Mouse (Mus musculus) kidney, adult 2 months (tissue): Measurements from ENCODE around the gene Fam214b. TPM values are rescaled to one million over a fixed set of nuclear protein-coding genes. Genes with fewer than 3 reads are reported as not detected.
"Not testable (repeated sequence)": the region's sequence is repeated elsewhere in the genome, so short reads cannot be mapped to it uniquely, and the experiment has no call there.

Source experiments
- DNase-seq: peaks from one replicate; pipeline ENCODE4 v3.0.0; 2021
- H3K27ac ChIP-seq: fragments of 200-500 bp; 2 replicates; pipeline ENCODE4 v1.5.1; 2012; ENCODE audit warnings: low read depth, low read length, control low read depth, inconsistent platforms; ENCODE audit not compliant: insufficient read depth
- H3K27me3 ChIP-seq: fragments of 200-500 bp; replicated peaks from 2 replicates; pipeline ENCODE4 v1.6.1; 2012; ENCODE audit warnings: mild to moderate bottlenecking, moderate library complexity, low read length, inconsistent platforms; ENCODE audit not compliant: control insufficient read depth, insufficient read depth
- H3K36me3 ChIP-seq: fragments of 200-500 bp; 2 replicates; pipeline ENCODE4 v1.6.1; 2012; ENCODE audit warnings: mild to moderate bottlenecking, moderate library complexity, low read length, inconsistent platforms; ENCODE audit not compliant: control insufficient read depth, insufficient read depth
- H3K4me1 ChIP-seq: fragments of 200-500 bp; 2 replicates; pipeline ENCODE4 v1.6.1; 2011; ENCODE audit warnings: low read length; ENCODE audit not compliant: control insufficient read depth, insufficient read depth
- H3K4me3 ChIP-seq: fragments of 200-500 bp; 2 replicates; pipeline ENCODE4 v1.5.1; 2011; ENCODE audit warnings: mild to moderate bottlenecking, low read depth, low read length, control low read depth; ENCODE audit not compliant: insufficient read depth
- CTCF ChIP-seq: fragments of 200-500 bp; conservative IDR thresholded peaks from 2 replicates; pipeline ENCODE4 v1.5.1; 2011; ENCODE audit warnings: low read depth, mild to moderate bottlenecking, control low read depth, low read length, moderate library complexity, mixed read lengths; ENCODE audit not compliant: insufficient read depth, insufficient read length
- POLR2A ChIP-seq: fragments of 200-500 bp; IDR thresholded peaks from one replicate; pipeline ENCODE4 v1.6.1; 2011; ENCODE audit warnings: low read depth, low read length, control low read depth
- WGBS: fragments of 180-500 bp; shearing (Covaris S2); methylation state at CpG from one replicate; pipeline ENCODE4 v1.1.7; 2018; 5-methylcytosine and 5-hydroxymethylcytosine counted together
- polyA plus RNA-seq: library from polyadenylated mRNA; depleted of rRNA; stranded (reverse); fragments of >200 nt; gene quantifications from 2 replicates; pipeline ENCODE4 v1.2.3, GENCODE M21; 2012

Gene Fam214b
- polyA plus RNA-seq, 1 experiment, result 14.4 TPM

DNA sequence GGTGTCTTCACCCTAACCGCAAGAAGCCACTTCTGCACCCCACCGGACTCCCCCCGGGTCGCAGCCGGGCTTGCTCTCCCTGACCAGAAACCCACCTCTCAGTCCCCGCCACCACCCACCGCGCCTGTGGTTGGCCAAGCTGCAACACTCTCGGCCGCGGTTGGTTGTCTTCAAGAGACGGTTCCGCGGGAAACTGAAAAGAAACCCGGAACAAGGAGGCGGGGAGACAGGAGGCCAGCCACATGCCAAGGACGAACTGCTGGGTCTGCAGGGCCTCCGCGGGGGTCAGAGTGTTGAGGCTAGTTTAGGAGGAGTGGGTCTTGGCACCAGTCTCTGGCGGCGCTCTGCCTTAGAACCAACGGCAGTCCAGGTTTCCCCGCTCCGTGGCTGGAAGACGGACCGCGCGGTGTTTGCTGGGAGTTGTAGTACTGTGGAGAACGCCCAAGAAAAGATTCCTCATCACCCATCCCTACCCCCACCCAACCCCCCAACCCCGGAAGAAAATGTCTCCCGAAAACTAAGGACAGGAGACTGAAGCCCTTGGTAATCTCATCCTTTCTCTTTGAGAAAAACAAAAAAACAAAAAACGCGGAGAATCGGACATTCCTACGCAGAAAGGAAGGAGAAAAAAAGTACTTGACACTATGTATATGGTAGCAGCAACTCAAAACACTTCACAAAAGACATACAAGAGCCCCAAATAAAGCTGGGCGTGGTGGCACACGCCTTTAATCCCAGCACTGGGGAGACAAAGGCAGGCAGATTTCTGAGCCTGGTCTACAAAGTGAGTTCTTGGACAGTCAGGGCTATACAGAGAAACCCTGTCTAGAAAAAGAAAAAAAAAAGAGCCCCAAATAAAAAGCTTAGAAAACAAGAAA is 35.6 kb downstream of the Fam214b start, which contains the start of gene Fancg:
Gene Fancg, minus strand, starts transcription at position 346 of the 878 bp plus-strand sequence.
- TF ChIP-seq POLR2A, result no peak
- no peak for TF ChIP-seq CTCF
- peak; percentile 90 for DNase-seq
- Histone ChIP-seq H3K27ac (no peak within 1 kb of the TSS), H3K36me3 (no peaks in the 10 kb centered on the region), H3K27me3 (no peaks in the 10 kb centered on the region), H3K4me3 (peak within 1 kb of the TSS; percentile 91), H3K4me1 (peaks cover 4% of the 10 kb centered on the region; the same call in 1 of the 2 replicates)
- under 1% methylated on average over 37 of the region's 37 CpGs for WGBS

- Histone ChIP-seq H3K4me1 (peaks cover 17% of the 10 kb centered on the region; the same call in 1 of the 2 replicates), H3K27ac (no peak overlapping the region), H3K36me3 (no peaks in the 10 kb centered on the region), H3K27me3 (no peaks in the 10 kb centered on the region), H3K4me3 (no peak overlapping the region)
- TF ChIP-seq POLR2A, result no peak
- TF ChIP-seq CTCF, result peak; percentile 39; the same call in 1 of the 2 replicates
- 50% methylated on average over 2 of the region's 2 CpGs for WGBS
- DNase-seq, result peak; percentile 75
Measured at GRCm38 (mm10) chr4:43005765-43006164, 40.3 kb downstream of the Fam214b start.

DNA sequence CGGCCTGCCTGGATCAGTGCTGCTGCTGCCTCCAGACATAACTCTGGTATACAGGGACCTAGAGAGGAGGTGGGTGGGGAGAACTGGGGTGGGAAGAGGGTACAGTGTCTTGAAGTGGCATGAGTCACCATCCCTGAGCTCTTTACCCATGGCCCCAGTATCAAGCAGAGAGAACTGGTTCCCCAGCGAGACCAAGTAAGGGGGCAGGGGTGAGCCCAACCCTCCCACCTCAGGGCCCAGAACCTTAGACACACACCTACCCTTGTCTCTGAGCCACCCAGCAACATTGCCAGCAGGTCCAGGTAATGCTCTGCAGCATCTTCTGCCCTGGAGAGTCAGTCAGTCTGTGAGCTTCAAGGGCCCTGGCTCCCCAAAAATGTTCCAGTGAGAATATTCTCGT is 41.1 kb downstream of the Fam214b start:
- H3K36me3 ChIP-seq, result no peaks in the 10 kb centered on the region
- no peak overlapping the region for H3K4me3 ChIP-seq
- no peak overlapping the region for H3K27ac ChIP-seq
- TF ChIP-seq CTCF (no peak), POLR2A (no peak)
- H3K27me3 ChIP-seq, result no peaks in the 10 kb centered on the region
- WGBS, result 96% methylated on average over 3 of the region's 3 CpGs
- no peak for DNase-seq
- peaks cover 20% of the 10 kb centered on the region; the same call in 1 of the 2 replicates for H3K4me1 ChIP-seq

GRCm38 (mm10) chr4:43002756-43003439 is 43.1 kb downstream of the Fam214b start:
- 46% methylated on average over 12 of the region's 12 CpGs for WGBS
- TF ChIP-seq POLR2A, result no peak
- TF ChIP-seq CTCF, result no peak
- Histone ChIP-seq H3K27ac (peak overlapping the region; percentile 67; the same call in 1 of the 2 replicates), H3K36me3 (no peaks in the 10 kb centered on the region), H3K27me3 (no peaks in the 10 kb centered on the region), H3K4me3 (no peak overlapping the region), H3K4me1 (peaks cover 22% of the 10 kb centered on the region; the same call in 1 of the 2 replicates)
- peak; percentile 77 for DNase-seq

- no peak for DNase-seq
- 91% methylated on average over 2 of the region's 2 CpGs for WGBS
- no peak for TF ChIP-seq CTCF
- TF ChIP-seq POLR2A, result no peak
- Histone ChIP-seq H3K36me3 (no peaks in the 10 kb centered on the region), H3K27ac (no peak overlapping the region), H3K4me1 (peaks cover 27% of the 10 kb centered on the region; the same call in 1 of the 2 replicates), H3K4me3 (no peak overlapping the region), H3K27me3 (no peaks in the 10 kb centered on the region)
Measured at GRCm38 (mm10) chr4:43001272-43001671, 44.7 kb downstream of the Fam214b start.

- Histone ChIP-seq H3K27ac (peak within 1 kb of the TSS; percentile 97), H3K4me3 (peak within 1 kb of the TSS; percentile 98), H3K4me1 (peaks cover 27% of the 10 kb centered on the region; the same call in 1 of the 2 replicates)
- DNase-seq, result peak; percentile 100
- 1% methylated on average over 55 of the region's 56 CpGs for WGBS
- not testable (repeated sequence) for H3K27me3 ChIP-seq, H3K36me3 ChIP-seq
Measured at GRCm38 (mm10) chr4:43000141-43000986, 45.7 kb downstream of the Fam214b start, which contains the start of gene Vcp. Gene Vcp (minus strand): TSS chr4:43000507.
